Mouse (Mus musculus) T-helper 1 cell (primary cell): Measurements from ENCODE around the gene Gm8356.
"Not testable (repeated sequence)": the region's sequence is repeated elsewhere in the genome, so short reads cannot be mapped to it uniquely, and the experiment has no call there.

ENCODE experiments used
- in situ Hi-C: fragments of 300-600 bp; cut with MboI, MseI; formaldehyde crosslinking; loops from one replicate; pipeline ENCODE4 v1.15.1; 2025; ENCODE audit warnings: high pct_unique_total_duplicates

The Gm8356 gene

GRCm38 (mm10) chr14:6537190-6537589, at the start of gene Gm8356:
Gene Gm8356, minus strand, starts transcription at chr14:6537290.
- in situ Hi-C loops = not testable (repeated sequence)

GRCm38 (mm10) chr14:6486331-6486730, 50.8 kb downstream of the Gm8356 start:
- in situ Hi-C loops = loop anchor here (10.0 to 25.0 kb wide), 2 partner anchors 99 to 1682 kb away; partner anchors contain the start of gene Gm16440

- in situ Hi-C loops = loop anchor here (10.0 to 25.0 kb wide), 2 partner anchors 98 to 1681 kb away; partner anchors contain the start of gene Gm16440
These were observed 51.5 kb downstream of the Gm8356 start for GRCm38 (mm10) chr14:6485541-6485940.

- in situ Hi-C loops = loop anchor here (10.0 to 25.0 kb wide), 2 partner anchors 95 to 1677 kb away; partner anchors contain the start of gene Gm16440
These were observed 55.0 kb downstream of the Gm8356 start for GRCm38 (mm10) chr14:6482126-6482525.
